Mouse (Mus musculus) gastrocnemius, postnatal 25 days (tissue): ENCODE results near the gene Arhgap20. TPM values are rescaled to one million over a fixed set of nuclear protein-coding genes. Genes with fewer than 3 reads are reported as not detected.

Source experiments
- DNase-seq: peaks from one replicate; pipeline ENCODE4 v3.0.0; 2022
- total RNA-seq, 2 experiments: library from RNA; stranded (reverse); gene quantifications; 1 replicate in 1 of 2; 2 replicates in 1 of 2; pipeline ENCODE4 v1.2.3; 2021

The Arhgap20 gene
- total RNA-seq, 2 experiments from 2014 or later: 13.1 to 36.3 TPM

DNA sequence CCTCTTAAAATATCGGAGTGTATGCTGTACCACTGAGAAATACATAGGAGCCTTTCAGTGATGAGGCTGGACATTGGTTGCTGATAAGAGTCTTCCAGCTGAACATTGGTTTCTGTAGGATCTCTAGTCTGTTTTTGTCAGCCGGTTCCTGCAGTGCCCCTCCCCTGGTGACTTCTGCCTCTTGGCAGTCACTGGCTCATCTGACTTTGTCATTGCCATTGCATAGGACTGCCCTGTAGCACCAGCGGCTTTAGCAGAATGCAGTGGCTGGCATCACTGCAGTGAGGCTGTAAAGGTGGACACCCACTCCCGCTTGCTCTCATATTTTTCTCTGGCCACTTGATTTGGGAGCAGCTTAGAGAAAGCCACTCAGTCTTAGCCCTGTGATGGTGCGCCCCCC, 33.1 kb downstream of the Arhgap20 start:
- no peak for DNase-seq

DNA sequence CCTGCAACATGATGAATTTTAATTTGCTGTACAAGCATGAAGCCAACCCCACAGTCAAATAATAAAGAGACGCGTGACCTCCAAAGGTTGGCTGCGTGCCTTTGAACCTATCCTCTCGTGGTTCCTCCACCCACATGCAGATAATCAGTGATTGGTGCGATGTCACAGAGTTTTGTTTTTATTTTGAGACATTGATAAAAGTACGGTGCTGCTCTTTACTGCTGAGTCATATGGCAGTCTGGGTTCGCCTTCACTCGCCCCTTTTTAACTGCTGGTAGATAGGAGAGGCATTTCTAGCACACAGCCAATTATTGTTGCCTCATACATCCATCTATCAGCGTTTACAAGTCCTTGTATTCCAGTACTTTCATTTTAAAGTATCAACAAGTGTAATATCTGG, 34.0 kb downstream of the Arhgap20 start:
- DNase-seq: no peak

- no peak for DNase-seq
These were observed 42.1 kb downstream of the Arhgap20 start for GRCm38 (mm10) chr9:51807272-51807671.

DNA sequence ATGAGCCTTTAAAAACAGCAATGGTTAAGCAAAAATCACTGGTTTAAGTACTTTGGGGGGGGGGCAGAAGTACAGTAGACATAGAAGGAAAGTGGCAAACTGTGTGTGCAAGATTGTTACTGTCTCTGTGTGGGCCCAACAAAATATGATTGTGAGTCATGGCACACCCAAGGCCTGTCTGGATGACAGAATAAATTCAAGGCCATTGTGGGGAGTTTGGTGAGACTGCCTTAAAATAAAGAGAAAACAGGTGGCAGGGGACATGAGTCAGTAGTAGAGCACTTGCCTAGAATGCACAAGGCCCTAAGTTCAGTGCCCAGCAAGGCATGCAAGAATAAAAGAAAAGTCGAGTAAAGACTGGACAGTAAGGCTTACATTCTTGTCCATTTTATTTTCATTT, 47.8 kb downstream of the Arhgap20 start:
- DNase-seq: no peak

- DNase-seq: no peak
These were observed 59.4 kb downstream of the Arhgap20 start for GRCm38 (mm10) chr9:51824516-51824915.

- DNase-seq: no peak
These were observed 66.5 kb downstream of the Arhgap20 start for GRCm38 (mm10) chr9:51831596-51831995.

- DNase-seq: no peak
These were observed 67.2 kb downstream of the Arhgap20 start for GRCm38 (mm10) chr9:51832368-51832767.

GRCm38 (mm10) chr9:51837716-51838115, 72.6 kb downstream of the Arhgap20 start:
- no peak for DNase-seq

DNA sequence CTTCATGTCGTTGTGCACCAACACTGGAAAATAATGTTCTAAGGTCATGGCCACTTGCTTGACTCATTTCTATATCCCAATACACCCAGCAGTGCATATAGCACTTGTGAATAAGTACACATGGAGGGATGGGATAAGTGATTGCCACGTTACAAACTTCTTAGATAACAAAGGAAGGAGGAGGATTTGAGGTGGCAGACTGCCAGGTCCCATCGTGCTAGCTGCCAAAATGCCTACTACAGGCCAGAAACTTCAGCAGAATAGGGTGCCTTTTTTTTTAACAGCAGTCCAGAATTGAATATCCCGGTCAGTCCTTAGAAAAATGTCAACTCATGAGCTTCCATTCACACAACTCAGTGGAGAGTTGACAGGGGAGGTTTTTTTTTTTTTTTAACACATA, 78.1 kb downstream of the Arhgap20 start:
- DNase-seq: no peak

- DNase-seq: no peak
These were observed 80.7 kb downstream of the Arhgap20 start for GRCm38 (mm10) chr9:51845796-51846195.

GRCm38 (mm10) chr9:51853772-51854171, 88.6 kb downstream of the Arhgap20 start:
- DNase-seq: no peak

GRCm38 (mm10) chr9:51864273-51864672, 99.1 kb downstream of the Arhgap20 start:
- no peak for DNase-seq

GRCm38 (mm10) chr9:51866634-51867033, 101.5 kb downstream of the Arhgap20 start:
- DNase-seq: no peak

DNA sequence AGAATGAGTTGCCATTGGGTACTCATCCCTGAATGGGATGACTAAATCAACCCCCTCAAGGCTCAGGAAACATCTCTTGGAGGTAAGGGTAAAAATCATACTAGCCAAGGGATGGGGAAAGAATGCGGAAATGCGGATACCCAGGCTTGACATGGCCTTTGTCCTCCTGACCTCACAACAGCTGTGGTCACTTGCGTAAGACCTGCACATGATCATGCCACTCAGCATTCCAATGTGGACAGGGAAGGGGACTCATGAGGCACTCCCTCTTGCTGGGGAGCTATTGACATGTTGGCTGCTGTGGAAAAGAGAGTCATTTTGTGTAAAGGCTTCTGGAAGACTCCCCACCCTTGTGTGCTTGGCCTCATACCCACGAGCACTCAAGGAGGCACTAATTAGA, 103.9 kb downstream of the Arhgap20 start:
- DNase-seq: no peak

GRCm38 (mm10) chr9:51874348-51874747, 109.2 kb downstream of the Arhgap20 start:
- peak; percentile 32 for DNase-seq

DNA sequence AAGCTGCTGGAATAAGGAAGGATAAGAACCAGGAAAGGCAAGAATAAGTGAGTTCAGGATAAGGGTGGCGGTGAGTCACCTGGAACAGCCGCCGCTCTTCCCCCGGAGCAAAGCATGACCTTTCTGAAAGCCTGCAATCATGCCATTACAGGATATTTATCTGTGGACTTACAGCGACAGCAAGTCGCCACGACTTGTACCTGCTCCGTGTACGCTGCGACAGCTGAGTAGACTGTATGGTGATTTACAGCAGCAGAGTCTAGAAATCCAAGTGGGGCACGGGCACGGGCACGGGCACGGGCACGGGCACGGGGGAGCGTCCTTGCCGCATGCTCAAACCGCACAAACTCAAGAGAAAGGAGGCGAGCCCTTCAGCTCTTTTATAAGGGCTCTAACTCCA, 110.4 kb downstream of the Arhgap20 start:
- no peak for DNase-seq

DNA sequence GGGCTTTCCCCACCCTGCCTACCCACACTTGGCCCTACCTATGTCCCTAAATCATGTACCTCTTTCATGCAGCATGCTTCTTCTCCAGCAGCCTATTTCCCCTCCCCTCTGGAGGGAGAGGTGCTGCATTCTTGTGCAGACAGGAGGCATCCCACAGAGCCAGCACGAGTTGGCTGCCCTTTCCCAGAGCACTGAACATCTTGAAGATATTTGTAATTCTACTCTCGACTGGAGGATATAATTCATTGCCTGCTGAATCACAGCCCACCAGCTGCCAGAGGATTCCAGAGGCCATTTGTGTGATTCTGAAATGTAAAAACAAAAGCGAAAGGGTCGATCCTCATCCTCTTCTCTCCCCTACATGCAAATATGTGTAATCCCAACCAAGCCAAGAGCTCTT, 116.2 kb downstream of the Arhgap20 start:
- peak; percentile 77 for DNase-seq

DNA sequence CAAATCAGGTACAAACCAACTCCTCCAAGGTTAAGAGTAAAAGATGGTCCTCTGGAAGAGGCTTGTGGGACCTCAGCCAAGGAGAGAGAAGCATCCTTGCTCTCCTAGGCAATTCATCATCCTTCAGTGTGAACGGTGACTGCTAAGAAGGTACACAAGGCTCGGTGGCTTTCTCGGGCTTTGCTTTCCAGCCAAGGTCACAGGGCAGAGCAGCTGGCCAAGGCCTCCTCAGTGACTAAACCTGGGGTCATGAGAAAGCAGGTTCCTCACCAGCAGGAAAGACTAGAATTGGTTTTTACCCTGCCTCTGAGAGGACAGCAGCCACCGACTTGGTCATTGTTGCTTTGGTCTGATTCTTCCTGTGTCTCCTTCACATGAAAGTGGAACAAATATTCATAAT, 116.7 kb downstream of the Arhgap20 start:
- DNase-seq: no peak

DNA sequence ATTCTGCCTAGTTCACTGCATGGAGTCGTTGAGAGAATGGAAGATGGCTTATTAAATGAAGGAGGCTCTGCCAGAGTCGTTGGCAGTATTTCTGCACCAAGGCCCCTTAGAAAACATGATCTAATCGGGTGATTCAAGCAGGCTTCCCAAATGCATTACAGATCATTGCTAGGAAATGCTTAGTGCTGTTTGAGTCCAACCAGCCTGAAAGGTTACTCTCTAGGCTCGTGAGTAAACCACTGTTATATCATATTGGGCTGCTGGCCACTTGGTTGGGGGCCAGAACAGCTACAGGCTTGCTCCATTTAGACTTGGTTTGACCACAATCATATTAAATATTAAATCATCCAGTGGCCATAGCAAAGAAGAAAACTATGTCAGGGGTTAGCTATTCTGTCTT, 118.2 kb downstream of the Arhgap20 start:
- DNase-seq: peak; percentile 64

DNA sequence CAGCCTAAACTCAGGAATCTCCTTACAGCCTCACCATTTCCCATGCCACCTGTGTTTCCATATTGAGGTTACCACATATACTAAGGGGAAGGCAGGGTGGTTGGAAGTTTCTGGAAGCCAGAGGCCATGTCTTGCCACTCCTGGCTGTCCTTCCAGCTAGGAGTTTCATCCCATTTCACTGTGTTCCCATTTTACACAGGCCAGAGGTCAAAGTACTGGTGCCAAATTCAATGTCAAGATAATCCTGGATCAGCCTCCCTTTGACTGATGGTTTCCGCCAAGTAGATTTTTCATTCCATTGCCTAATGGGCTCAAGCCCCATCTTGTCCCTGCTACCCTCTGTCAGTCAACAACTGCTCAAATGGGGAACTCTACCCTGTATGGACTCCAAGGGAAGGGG, 127.8 kb downstream of the Arhgap20 start:
- no peak for DNase-seq

Other genes starting within 250 kb of the Arhgap20 start
- 10 to 100 TPM; 42.1 to 48.2 TPM for gene Fdx1, start 198.2 kb downstream of the Arhgap20 start, total RNA-seq